Mouse (Mus musculus): ENCODE results near the gene Slc24a3. TPM values are rescaled to one million over a fixed set of nuclear protein-coding genes. Genes with fewer than 3 reads are reported as not detected.

Gene Slc24a3
- polyA plus RNA-seq, 1 experiment from 2014 or later = 2.3 TPM

- H3K4me3 ChIP-seq = no peak overlapping the region
- no peaks in the 10 kb centered on the region for H3K9me3 ChIP-seq
- WGBS = 88% methylated on average over 5 of the region's 5 CpGs
- H3K27me3 ChIP-seq = no peaks in the 10 kb centered on the region
- H3K4me2 ChIP-seq = no peak overlapping the region
- ATAC-seq (ENCODE audit: insufficient number of reproducible peaks, insufficient read depth, low FRiP score, low TSS enrichment, low read depth) = no peak
- H3K4me1 ChIP-seq = no peaks in the 10 kb centered on the region
- no peaks in the 10 kb centered on the region for H3K36me3 ChIP-seq
- H3K27ac ChIP-seq = no peak overlapping the region
- no peak overlapping the region for H3K9ac ChIP-seq
These were observed 301.3 kb downstream of the Slc24a3 start for GRCm38 (mm10) chr2:145468701-145469325.

- ATAC-seq (ENCODE audit: insufficient number of reproducible peaks, insufficient read depth, low FRiP score, low TSS enrichment, low read depth) = no peak
- no peak overlapping the region for H3K4me2 ChIP-seq
- no peaks in the 10 kb centered on the region for H3K36me3 ChIP-seq
- H3K27me3 ChIP-seq = no peaks in the 10 kb centered on the region
- no peak overlapping the region for H3K9ac ChIP-seq
- H3K4me1 ChIP-seq = no peaks in the 10 kb centered on the region
- WGBS = 57% methylated on average over 2 of the region's 2 CpGs
- H3K9me3 ChIP-seq = no peaks in the 10 kb centered on the region
- no peak overlapping the region for H3K27ac ChIP-seq
- H3K4me3 ChIP-seq = no peak overlapping the region
These were observed 309.9 kb downstream of the Slc24a3 start for GRCm38 (mm10) chr2:145477484-145477883.

GRCm38 (mm10) chr2:145479676-145480075, 312.1 kb downstream of the Slc24a3 start:
- Histone ChIP-seq H3K4me2 (no peak overlapping the region), H3K4me1 (no peaks in the 10 kb centered on the region), H3K27ac (no peak overlapping the region), H3K9ac (no peak overlapping the region), H3K27me3 (no peaks in the 10 kb centered on the region), H3K9me3 (no peaks in the 10 kb centered on the region), H3K36me3 (no peaks in the 10 kb centered on the region), H3K4me3 (no peak overlapping the region)
- ATAC-seq (ENCODE audit: insufficient number of reproducible peaks, insufficient read depth, low FRiP score, low TSS enrichment, low read depth) = no peak
- WGBS = 68% methylated on average over 2 of the region's 2 CpGs

GRCm38 (mm10) chr2:145500231-145500630, 332.7 kb downstream of the Slc24a3 start:
- Histone ChIP-seq H3K27me3 (no peaks in the 10 kb centered on the region), H3K4me2 (no peak overlapping the region), H3K4me3 (no peak overlapping the region), H3K4me1 (no peaks in the 10 kb centered on the region), H3K36me3 (no peaks in the 10 kb centered on the region), H3K9me3 (no peaks in the 10 kb centered on the region), H3K27ac (no peak overlapping the region), H3K9ac (no peak overlapping the region)
- ATAC-seq (ENCODE audit: insufficient number of reproducible peaks, insufficient read depth, low FRiP score, low TSS enrichment, low read depth) = no peak

- 88% methylated on average over 1 of the region's 1 CpGs for WGBS
- H3K4me3 ChIP-seq = no peak overlapping the region
- no peak overlapping the region for H3K27ac ChIP-seq
These were observed 333.9 kb downstream of the Slc24a3 start for GRCm38 (mm10) chr2:145501472-145501871.

DNA sequence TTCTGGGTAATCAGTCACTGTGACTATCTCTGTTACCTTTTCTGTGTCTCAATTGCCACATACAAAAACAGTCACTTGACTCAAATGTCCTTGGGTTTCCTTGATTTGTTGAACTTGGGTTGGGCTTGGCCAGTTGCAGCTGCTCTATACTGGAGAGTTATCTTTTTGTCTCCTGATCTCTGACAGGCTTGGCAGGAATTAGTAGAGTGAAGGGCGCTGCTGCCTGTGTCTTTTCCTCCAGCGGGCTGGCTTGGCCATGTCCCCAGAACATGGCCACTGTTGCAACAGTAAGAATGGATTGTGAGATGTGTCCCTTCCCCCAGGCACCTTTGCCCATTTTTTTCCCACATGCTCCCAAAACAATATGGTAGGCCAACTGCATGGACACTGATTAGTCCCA, 340.1 kb downstream of the Slc24a3 start:
- no peaks in the 10 kb centered on the region for H3K9me3 ChIP-seq
- H3K9ac ChIP-seq = no peak overlapping the region
- no peak overlapping the region for H3K4me3 ChIP-seq
- H3K36me3 ChIP-seq = no peaks in the 10 kb centered on the region
- no peak overlapping the region for H3K4me2 ChIP-seq
- no peaks in the 10 kb centered on the region for H3K27me3 ChIP-seq
- ATAC-seq (ENCODE audit: insufficient number of reproducible peaks, insufficient read depth, low FRiP score, low TSS enrichment, low read depth) = no peak
- 92% methylated on average over 2 of the region's 2 CpGs for WGBS
- no peaks in the 10 kb centered on the region for H3K4me1 ChIP-seq
- H3K27ac ChIP-seq = no peak overlapping the region

More at GRCm38 (mm10) chr2:145501472-145501871, 333.9 kb downstream of the Slc24a3 start:
- no peak overlapping the region for H3K9ac ChIP-seq
- H3K4me2 ChIP-seq = no peak overlapping the region
- no peaks in the 10 kb centered on the region for H3K4me1 ChIP-seq
- no peaks in the 10 kb centered on the region for H3K9me3 ChIP-seq
- no peaks in the 10 kb centered on the region for H3K27me3 ChIP-seq
- no peaks in the 10 kb centered on the region for H3K36me3 ChIP-seq
- no peak for ATAC-seq (ENCODE audit: insufficient number of reproducible peaks, insufficient read depth, low FRiP score, low TSS enrichment, low read depth)

DNA sequence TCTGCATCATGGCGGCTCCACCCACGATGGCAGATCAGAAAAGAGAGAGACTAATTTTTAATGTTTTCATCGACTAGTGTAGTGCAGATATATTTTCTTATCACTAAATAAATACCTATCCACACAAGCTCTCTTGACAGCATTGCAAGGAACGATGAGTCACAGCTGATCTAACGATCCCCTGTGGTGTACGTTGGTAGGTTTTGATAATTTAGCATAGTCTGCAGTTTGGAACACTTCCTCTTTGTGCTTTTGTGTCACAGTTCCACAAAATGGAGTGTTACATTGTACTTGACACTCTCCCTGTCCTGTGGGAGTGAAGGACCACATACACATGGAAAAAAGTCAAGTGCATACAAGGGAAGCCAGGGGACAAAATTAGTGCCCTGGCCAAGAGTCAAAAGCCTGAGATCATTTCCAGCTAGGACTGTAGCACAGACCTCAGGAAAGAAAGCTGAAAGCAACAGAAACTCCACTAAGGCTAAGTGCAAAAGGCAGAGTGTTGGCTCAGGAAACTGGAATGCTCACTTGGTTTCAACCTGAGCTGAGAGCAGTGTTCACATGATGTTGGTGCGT, 343.2 kb downstream of the Slc24a3 start:
- H3K27me3 ChIP-seq = no peaks in the 10 kb centered on the region
- H3K9ac ChIP-seq = no peak overlapping the region
- H3K9me3 ChIP-seq = no peaks in the 10 kb centered on the region
- no peak overlapping the region for H3K27ac ChIP-seq
- H3K36me3 ChIP-seq = no peaks in the 10 kb centered on the region
- ATAC-seq (ENCODE audit: insufficient number of reproducible peaks, insufficient read depth, low FRiP score, low TSS enrichment, low read depth) = no peak
- no peak overlapping the region for H3K4me3 ChIP-seq
- no peak overlapping the region for H3K4me2 ChIP-seq
- WGBS = 92% methylated on average over 7 of the region's 7 CpGs
- no peaks in the 10 kb centered on the region for H3K4me1 ChIP-seq

- Histone ChIP-seq H3K9ac (no peak overlapping the region), H3K27ac (no peak overlapping the region), H3K4me3 (no peak overlapping the region), H3K27me3 (no peaks in the 10 kb centered on the region; the same call in 1 of the 2 replicates), H3K4me1 (0 out of 2 replicates have a peak, but pooled peaks cover 2% of the 10 kb centered on the region), H3K9me3 (no peaks in the 10 kb centered on the region), H3K4me2 (no peak overlapping the region), H3K36me3 (no peaks in the 10 kb centered on the region)
- ATAC-seq (ENCODE audit: insufficient number of reproducible peaks, insufficient read depth, low FRiP score, low TSS enrichment, low read depth) = 0 out of 2 replicates have a peak, but pooled peaks have one; percentile 60
- WGBS = 78% methylated on average over 4 of the region's 4 CpGs
These were observed 348.4 kb downstream of the Slc24a3 start for GRCm38 (mm10) chr2:145515956-145516355.

- Histone ChIP-seq H3K9me3 (no peaks in the 10 kb centered on the region), H3K27ac (no peak overlapping the region), H3K4me3 (no peak overlapping the region), H3K9ac (no peak overlapping the region), H3K4me2 (no peak overlapping the region), H3K27me3 (no peaks in the 10 kb centered on the region; the same call in 1 of the 2 replicates), H3K36me3 (no peaks in the 10 kb centered on the region), H3K4me1 (0 out of 2 replicates have a peak, but pooled peaks cover 2% of the 10 kb centered on the region)
- 34% methylated on average over 9 of the region's 9 CpGs for WGBS
- no peak for ATAC-seq (ENCODE audit: insufficient number of reproducible peaks, insufficient read depth, low FRiP score, low TSS enrichment, low read depth)
These were observed 349.8 kb downstream of the Slc24a3 start for GRCm38 (mm10) chr2:145517346-145517745.

DNA sequence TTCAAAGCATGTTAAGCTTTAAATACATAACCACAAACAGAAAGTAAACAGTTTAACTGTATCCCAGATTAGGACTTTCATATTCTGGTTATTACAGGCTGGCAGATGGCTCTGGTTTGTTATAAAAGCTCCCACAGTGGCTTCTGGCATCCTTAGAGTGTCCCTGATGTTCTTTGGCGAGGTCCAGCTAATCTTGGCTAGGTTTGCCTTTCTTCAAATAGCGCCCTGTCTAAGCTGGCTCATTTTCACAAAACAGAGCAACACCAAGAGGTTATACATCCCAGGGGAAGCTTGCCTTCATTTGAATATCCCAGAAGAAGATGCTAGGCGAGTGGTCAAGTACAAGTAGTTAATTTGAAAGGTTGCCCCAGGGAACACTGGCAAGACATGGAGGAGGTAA, 354.5 kb downstream of the Slc24a3 start:
- H3K4me2 ChIP-seq = no peak overlapping the region
- no peak overlapping the region for H3K9ac ChIP-seq
- no peak overlapping the region for H3K27ac ChIP-seq
- no peak overlapping the region for H3K4me3 ChIP-seq
- no peaks in the 10 kb centered on the region; the same call in 1 of the 2 replicates for H3K27me3 ChIP-seq
- H3K36me3 ChIP-seq = no peaks in the 10 kb centered on the region
- no peaks in the 10 kb centered on the region for H3K9me3 ChIP-seq
- 56% methylated on average over 3 of the region's 3 CpGs for WGBS
- 0 out of 2 replicates have a peak, but pooled peaks cover 2% of the 10 kb centered on the region for H3K4me1 ChIP-seq
- ATAC-seq (ENCODE audit: insufficient number of reproducible peaks, insufficient read depth, low FRiP score, low TSS enrichment, low read depth) = no peak

DNA sequence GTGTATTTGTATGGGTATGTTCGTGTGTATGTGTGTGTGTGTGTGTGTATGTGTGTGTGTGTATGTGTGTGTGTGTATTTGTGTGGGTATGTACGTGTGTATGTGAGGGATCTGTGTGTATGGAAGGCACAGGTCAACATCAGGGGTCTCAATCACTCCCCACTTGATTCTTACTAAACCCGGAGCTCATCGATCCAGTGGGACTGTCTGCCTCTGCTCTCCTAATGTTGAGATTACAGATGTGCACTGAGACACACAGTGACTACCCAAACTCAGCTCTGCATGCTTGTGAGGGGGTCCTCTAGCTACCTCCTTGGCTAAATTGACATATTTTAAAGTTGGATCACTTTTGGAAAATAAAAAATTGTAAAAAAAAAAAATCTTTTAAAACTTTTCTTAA, 355.8 kb downstream of the Slc24a3 start:
- 74% methylated on average over 4 of the region's 4 CpGs for WGBS
- H3K27me3 ChIP-seq = no peaks in the 10 kb centered on the region; the same call in 1 of the 2 replicates
- ATAC-seq (ENCODE audit: insufficient number of reproducible peaks, insufficient read depth, low FRiP score, low TSS enrichment, low read depth) = no peak
- H3K27ac ChIP-seq = no peak overlapping the region
- no peaks in the 10 kb centered on the region for H3K9me3 ChIP-seq
- no peak overlapping the region for H3K9ac ChIP-seq
- H3K36me3 ChIP-seq = no peaks in the 10 kb centered on the region
- no peak overlapping the region for H3K4me2 ChIP-seq
- no peaks in the 10 kb centered on the region for H3K4me1 ChIP-seq
- H3K4me3 ChIP-seq = no peak overlapping the region

- WGBS = 77% methylated on average over 1 of the region's 1 CpGs
- no peaks in the 10 kb centered on the region for H3K36me3 ChIP-seq
These were observed 359.6 kb downstream of the Slc24a3 start for GRCm38 (mm10) chr2:145527151-145527550.

More at GRCm38 (mm10) chr2:145527151-145527550, 359.6 kb downstream of the Slc24a3 start:
- H3K27ac ChIP-seq = no peak overlapping the region
- no peaks in the 10 kb centered on the region for H3K9me3 ChIP-seq
- no peak for ATAC-seq (ENCODE audit: insufficient number of reproducible peaks, insufficient read depth, low FRiP score, low TSS enrichment, low read depth)
- H3K27me3 ChIP-seq = no peaks in the 10 kb centered on the region
- H3K4me3 ChIP-seq = no peak overlapping the region
- H3K4me2 ChIP-seq = no peak overlapping the region
- H3K9ac ChIP-seq = no peak overlapping the region
- H3K4me1 ChIP-seq = 0 out of 2 replicates have a peak, but pooled peaks cover 4% of the 10 kb centered on the region

All from embryonic facial prominence, embryonic 13.5 days (tissue).